Mouse (Mus musculus) mouse embryonic stem cell (cell line): ENCODE measurements around the gene Samd4b.
"Not testable (repeated sequence)": the region's sequence is repeated elsewhere in the genome, so short reads cannot be mapped to it uniquely, and the experiment has no call there.

Source experiments
- in situ Hi-C, 2 experiments: fragments of 300-500 bp; cut with MboI; formaldehyde crosslinking; loops; 1 replicate in 1 of 2; 3 replicates in 1 of 2; pipeline ENCODE4 v1.14.3; 2019 to 2020; ENCODE audit warnings: low sequenced_read_pairs in 2 of 2, low pct_unique_long_range_greater_than_20kb in 1 of 2, mixed read lengths in 1 of 2; ENCODE audit not compliant: unreplicated experiment in 1 of 2

Gene Samd4b

GRCm38 (mm10) chr7:28395425-28395824 lies 202.5 kb downstream of the Samd4b start:
- in situ Hi-C loops: no loop called here

- in situ Hi-C loops: no loop called here
Observed at GRCm38 (mm10) chr7:28393272-28393951, 204.5 kb downstream of the Samd4b start.

- in situ Hi-C loops: no loop called here
Observed at GRCm38 (mm10) chr7:28392429-28393271, 205.3 kb downstream of the Samd4b start, which contains the start of the genes Med29 and Paf1. TSS of gene Med29 (minus strand) at chr7:28392708. TSS of gene Paf1 (plus strand) at chr7:28392951.

- in situ Hi-C loops: no loop called here
Observed at GRCm38 (mm10) chr7:28390331-28390730, 207.6 kb downstream of the Samd4b start.

GRCm38 (mm10) chr7:28387384-28387783 lies 210.6 kb downstream of the Samd4b start:
- in situ Hi-C loops: not testable (repeated sequence)

GRCm38 (mm10) chr7:28386877-28387276 lies 211.1 kb downstream of the Samd4b start:
- in situ Hi-C loops: not testable (repeated sequence)

- in situ Hi-C loops: no loop called here
Observed at GRCm38 (mm10) chr7:28386462-28386861, 211.5 kb downstream of the Samd4b start.

GRCm38 (mm10) chr7:28386007-28386406 lies 211.9 kb downstream of the Samd4b start:
- in situ Hi-C loops: no loop called here

GRCm38 (mm10) chr7:28385196-28385595 lies 212.7 kb downstream of the Samd4b start:
- in situ Hi-C loops: no loop called here

- in situ Hi-C loops: no loop called here
Observed at GRCm38 (mm10) chr7:28384162-28384561, 213.8 kb downstream of the Samd4b start.

GRCm38 (mm10) chr7:28383606-28384005 lies 214.3 kb downstream of the Samd4b start:
- in situ Hi-C loops: no loop called here

- in situ Hi-C loops: no loop called here
Observed at GRCm38 (mm10) chr7:28382981-28383396, 215.0 kb downstream of the Samd4b start.

GRCm38 (mm10) chr7:28382347-28382951 lies 215.5 kb downstream of the Samd4b start:
- in situ Hi-C loops: no loop called here

GRCm38 (mm10) chr7:28381938-28382337 lies 216.0 kb downstream of the Samd4b start:
- in situ Hi-C loops: no loop called here

- in situ Hi-C loops: no loop called here
Observed at GRCm38 (mm10) chr7:28381017-28381790, 216.7 kb downstream of the Samd4b start.

- in situ Hi-C loops: no loop called here
Observed at GRCm38 (mm10) chr7:28380237-28381016, 217.5 kb downstream of the Samd4b start, which contains the start of gene Zfp36. TSS of gene Zfp36 (minus strand) at chr7:28380253.

- in situ Hi-C loops: no loop called here
Observed at GRCm38 (mm10) chr7:28378769-28379651, 218.9 kb downstream of the Samd4b start.
